25 mouse cellular contexts compared by ENCODE assay signal in the genomic region with DNA sequence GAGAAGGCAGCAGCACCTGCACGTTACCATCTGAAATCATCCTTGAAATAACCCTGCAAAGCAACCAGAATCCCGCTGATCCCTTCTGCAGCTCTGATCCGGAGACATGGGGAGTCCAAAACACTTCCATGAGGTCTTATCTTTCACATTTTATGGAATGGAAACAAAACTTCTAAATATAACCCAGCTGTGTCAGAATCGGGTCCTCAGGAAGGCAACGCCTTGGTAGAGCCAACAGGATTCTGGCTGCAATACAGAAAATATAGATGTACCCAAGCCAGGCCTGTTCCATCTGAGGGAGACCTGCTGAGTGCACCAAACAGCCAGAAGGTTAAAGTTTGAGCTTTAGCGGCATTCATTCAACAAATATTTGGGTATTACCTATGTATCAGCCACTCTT. TPM values are rescaled to one million over a fixed set of nuclear protein-coding genes. Genes with fewer than 3 reads are reported as not detected.
DNase-seq lines count a peak whose midpoint lies in the region; ATAC-seq and TF ChIP-seq lines count a peak whose summit lies in the region.
"Had no signal": no experiment of that assay in that cellular context is flagged by ENCODE, and none has a peak within 500 bp of the region (broad histone marks: within the 10 kb centered on the region; RNA-seq: fewer than 3 reads in every experiment).

No protein-coding gene starts in this region.

- no peaks in the 10 kb centered on the region for H3K36me3 ChIP-seq in heart, embryonic 11.5 days (ENCODE audit: control insufficient read depth, insufficient read depth, low read length)
- no peaks in the 10 kb centered on the region for H3K36me3 ChIP-seq in lung, embryonic 15.5 days
- no peaks in the 10 kb centered on the region for H3K36me3 ChIP-seq in heart, embryonic 16.5 days (ENCODE audit: control insufficient read depth, insufficient read depth)
- H3K36me3 ChIP-seq: embryonic facial prominence, embryonic 13.5 days; forebrain, embryonic 12.5 days; midbrain, embryonic 12.5 days; neural tube, embryonic 15.5 days; stomach, embryonic 15.5 days had no signal

- no peak for TF ChIP-seq CTCF in lung, adult 2 months (IDR thresholded peaks at IDR 0.05; ENCODE audit: insufficient read depth, low read length)

- no peak for TF ChIP-seq POLR2A in lung, adult 2 months (IDR thresholded peaks at IDR 0.05; ENCODE audit: borderline replicate concordance, extremely low read depth, low read depth, low read length)

- H3K9me3 ChIP-seq in heart, embryonic 11.5 days (replicated peaks; ENCODE audit: control insufficient read depth, low read length): no peaks in the 10 kb centered on the region
- no peaks in the 10 kb centered on the region for H3K9me3 ChIP-seq in lung, embryonic 15.5 days
- no peaks in the 10 kb centered on the region for H3K9me3 ChIP-seq in heart, embryonic 16.5 days (replicated peaks; ENCODE audit: control insufficient read depth, low read length)
- H3K9me3 ChIP-seq: embryonic facial prominence, embryonic 13.5 days; forebrain, embryonic 12.5 days; midbrain, embryonic 12.5 days; neural tube, embryonic 15.5 days; stomach, embryonic 15.5 days had no signal

- H3K27me3 ChIP-seq in heart, embryonic 11.5 days (ENCODE audit: control insufficient read depth, insufficient read depth, low read length): no peaks in the 10 kb centered on the region
- no peaks in the 10 kb centered on the region for H3K27me3 ChIP-seq in lung, embryonic 15.5 days
- no peaks in the 10 kb centered on the region for H3K27me3 ChIP-seq in heart, embryonic 16.5 days (ENCODE audit: control insufficient read depth, insufficient read depth, low read length)
- H3K27me3 ChIP-seq: embryonic facial prominence, embryonic 13.5 days; forebrain, embryonic 12.5 days; midbrain, embryonic 12.5 days; neural tube, embryonic 15.5 days; stomach, embryonic 15.5 days had no signal

- no peak overlapping the region for H3K4me3 ChIP-seq in heart, embryonic 11.5 days (ENCODE audit: low read depth, low read length)
- H3K4me3 ChIP-seq in lung, embryonic 15.5 days: no peak overlapping the region
- no peak overlapping the region for H3K4me3 ChIP-seq in lung, adult 2 months (replicated peaks; ENCODE audit: extremely low read depth, low read depth, low read length)
- H3K4me3 ChIP-seq in heart, embryonic 16.5 days (ENCODE audit: low read length): no peak overlapping the region
- H3K4me3 ChIP-seq: embryonic facial prominence, embryonic 13.5 days; erythroblast, embryonic 14.5 days; forebrain, embryonic 12.5 days; midbrain, embryonic 12.5 days; neural tube, embryonic 15.5 days; stomach, embryonic 15.5 days had no signal

- H3K4me1 ChIP-seq in heart, embryonic 11.5 days (ENCODE audit: control insufficient read depth, insufficient read depth, low read length): peaks cover 13% of the 10 kb centered on the region
- H3K4me1 ChIP-seq in lung, embryonic 15.5 days: peaks cover 12% of the 10 kb centered on the region
- H3K4me1 ChIP-seq in lung, adult 2 months (ENCODE audit: control insufficient read depth, insufficient read depth, low read length): no peaks in the 10 kb centered on the region; the same call in none of the 2 replicates
- peaks cover 23% of the 10 kb centered on the region for H3K4me1 ChIP-seq in heart, embryonic 16.5 days (ENCODE audit: control insufficient read depth, insufficient read depth, low read length)
- H3K4me1 ChIP-seq: embryonic facial prominence, embryonic 13.5 days; forebrain, embryonic 12.5 days; midbrain, embryonic 12.5 days; neural tube, embryonic 15.5 days; stomach, embryonic 15.5 days had no signal

- WGBS in heart, embryonic 11.5 days (ENCODE audit: insufficient replicate concordance): 63% methylated on average over 6 of the region's 6 CpGs
- WGBS in lung, embryonic 15.5 days: 55% methylated on average over 6 of the region's 6 CpGs
- WGBS in lung, adult 2 months: 42% methylated on average over 6 of the region's 6 CpGs
- WGBS in heart, embryonic 16.5 days: 35% methylated on average over 6 of the region's 6 CpGs

- H3K27ac ChIP-seq in heart, embryonic 11.5 days (ENCODE audit: low read depth, low read length): no peak overlapping the region
- 0 out of 2 replicates have a peak overlapping the region, but pooled peaks have one; percentile 7 for H3K27ac ChIP-seq in lung, embryonic 15.5 days
- peak overlapping the region; percentile 88 for H3K27ac ChIP-seq in heart, embryonic 16.5 days (ENCODE audit: low read length)
- H3K27ac ChIP-seq: embryonic facial prominence, embryonic 13.5 days; forebrain, embryonic 12.5 days; hindbrain, embryonic 14.5 days; kidney, postnatal 0 days; midbrain, embryonic 12.5 days; neural tube, embryonic 15.5 days; stomach, embryonic 15.5 days had no signal

- no peak overlapping the region for H3K4me2 ChIP-seq in heart, embryonic 11.5 days
- no peak overlapping the region for H3K4me2 ChIP-seq in lung, embryonic 15.5 days
- H3K4me2 ChIP-seq in heart, embryonic 16.5 days (ENCODE audit: low read depth, low read length): peak overlapping the region; percentile 22; the same call in 1 of the 2 replicates
- H3K4me2 ChIP-seq: embryonic facial prominence, embryonic 13.5 days; forebrain, embryonic 12.5 days; hindbrain, embryonic 14.5 days; liver, embryonic 11.5 days; midbrain, embryonic 12.5 days; neural tube, embryonic 15.5 days; stomach, embryonic 15.5 days had no signal

- peak; percentile 45 for DNase-seq in heart, adult 8-10 months (ENCODE audit: low spot score)
- no peak for DNase-seq in lung, adult 2 months
- DNase-seq in adrenal gland, postnatal 36 days: no peak
- DNase-seq in kidney, postnatal 25 days: no peak
- DNase-seq: adrenal gland, postnatal 10 days; cerebellum, adult 8-10 months; cerebellum, postnatal 36 days; embryo, embryonic 11 days; kidney, adult 18-20 months; lung, adult 18-20 months; right cerebral cortex, postnatal 4 days; thymus, postnatal 25 days had no signal

- ATAC-seq in heart, embryonic 11.5 days (replicated peaks; ENCODE audit: insufficient number of reproducible peaks, low FRiP score, low TSS enrichment): no peak
- no peak; the same call in 1 of the 2 replicates for ATAC-seq in lung, embryonic 15.5 days (ENCODE audit: borderline replicate concordance, extremely low read depth, low FRiP score, low TSS enrichment)
- peak; percentile 85 for ATAC-seq in heart, embryonic 16.5 days (replicated peaks; ENCODE audit: extremely low read depth, insufficient read depth, low FRiP score)
- ATAC-seq: inflammation-experienced regulatory T-cells, adult 6 months had no signal

- no peak overlapping the region for H3K9ac ChIP-seq in heart, embryonic 11.5 days (ENCODE audit: low read depth, low read length)
- no peak overlapping the region for H3K9ac ChIP-seq in lung, embryonic 15.5 days
- H3K9ac ChIP-seq in heart, embryonic 16.5 days (ENCODE audit: low read length): no peak overlapping the region
- H3K9ac ChIP-seq: embryonic facial prominence, embryonic 13.5 days; forebrain, embryonic 12.5 days; hindbrain, embryonic 14.5 days; midbrain, embryonic 12.5 days; neural tube, embryonic 15.5 days; stomach, embryonic 15.5 days had no signal

RNA-seq across cellular contexts. Expression of a gene that starts 9.8 kb away (rescaled TPM):
- 10 to 100 TPM; 21.4 to 31.2 (median 22.8) TPM for total RNA-seq in heart, adult 8-10 months (2022)
- 30.0 and 33.2 TPM in 2 replicates for polyA plus RNA-seq in heart, embryonic 11.5 days (2014; fragmentation: Nextera tagmentation; extraction: Ambion mirVana)
- polyA plus RNA-seq in lung, embryonic 15.5 days (2015; fragmentation: Nextera tagmentation; extraction: Ambion mirVana): 35.1 and 36.4 TPM in 2 replicates
- 18.4 and 19.7 TPM in 2 replicates for polyA plus RNA-seq in lung, adult 2 months (2012; rRNA removed)
- 21.0 and 24.0 TPM in 2 replicates for polyA plus RNA-seq in heart, embryonic 16.5 days (2015; fragmentation: Nextera tagmentation; extraction: Ambion mirVana)
- total RNA-seq in adrenal gland, postnatal 36 days (2021): 10 to 100 TPM; 44.7 to 46.0 TPM
